Mouse (Mus musculus): Measurements from ENCODE around the gene Crim1. TPM values are rescaled to one million over a fixed set of nuclear protein-coding genes. Genes with fewer than 3 reads are reported as not detected.

The Crim1 gene
- polyA plus RNA-seq, 1 experiment from 2014 or later, result 4.3 TPM

DNA sequence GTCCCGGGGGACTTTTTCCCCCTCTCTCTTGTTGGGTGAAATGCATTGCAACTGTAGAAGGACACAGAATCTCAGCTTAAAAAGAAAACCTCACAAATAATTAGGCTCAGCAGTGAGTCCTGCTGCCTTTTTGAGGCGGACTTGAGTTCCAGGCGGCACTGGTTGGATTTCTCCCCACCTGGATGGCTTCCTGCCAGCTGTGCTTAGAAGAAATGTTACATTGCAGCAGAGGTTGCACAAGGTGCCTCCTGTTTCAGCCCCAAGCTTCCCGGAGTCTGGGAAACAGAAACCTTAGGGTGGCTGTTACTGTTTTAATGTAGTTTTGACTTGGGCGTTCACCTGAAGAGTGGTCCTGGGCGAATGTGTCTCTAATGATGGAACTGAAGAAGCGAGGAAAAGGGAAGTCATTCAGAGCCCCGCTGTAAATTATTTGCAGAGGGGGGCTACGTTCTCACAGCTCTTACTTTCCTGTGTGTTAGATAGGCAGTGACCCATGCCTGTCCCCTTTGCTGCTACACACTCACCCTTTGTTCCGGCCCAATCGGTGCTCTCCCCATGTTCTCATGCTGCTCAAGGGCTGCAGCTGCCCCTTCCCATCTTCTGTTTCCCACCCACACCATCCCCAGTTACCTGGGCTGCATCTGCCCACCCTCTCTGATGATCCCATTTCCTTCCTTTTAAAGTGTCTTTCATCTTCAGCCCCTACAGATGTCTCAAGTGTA is 83.4 kb downstream of the Crim1 start:
- DNase-seq (ENCODE audit: low spot score), result no peak
- WGBS, result 79% methylated on average over 11 of the region's 11 CpGs
- H3K4me3 ChIP-seq, result no peak overlapping the region

DNA sequence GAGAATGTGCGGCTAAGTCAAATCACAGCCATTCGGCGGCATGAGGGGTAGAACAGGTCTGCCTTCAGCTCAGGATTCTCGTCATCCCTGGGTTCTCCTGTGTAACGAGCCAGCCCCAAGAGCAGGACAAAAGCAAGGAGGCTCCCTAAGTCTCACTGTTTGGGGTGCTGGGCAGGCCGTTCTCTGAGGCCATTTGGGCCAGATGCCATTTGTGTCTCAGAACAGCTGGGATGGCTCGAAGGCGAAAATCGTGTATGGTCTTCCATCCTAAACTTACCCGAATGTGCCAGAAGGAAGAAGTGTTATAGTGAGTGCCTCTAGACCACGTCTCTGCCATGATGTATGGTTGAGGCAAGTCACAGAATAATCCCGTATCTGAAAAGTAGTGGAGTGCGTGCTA is 86.0 kb downstream of the Crim1 start:
- no peaks in the 10 kb centered on the region for H3K9me3 ChIP-seq
- no peak for DNase-seq (ENCODE audit: low spot score)
- peaks cover 12% of the 10 kb centered on the region; the same call in 1 of the 2 replicates for H3K36me3 ChIP-seq
- H3K4me1 ChIP-seq (replicated peaks), result peaks cover 20% of the 10 kb centered on the region
- WGBS, result 90% methylated on average over 13 of the region's 13 CpGs
- H3K27ac ChIP-seq, result no peak overlapping the region
- H3K27me3 ChIP-seq (ENCODE audit: insufficient read depth, poor library complexity, severe bottlenecking), result no peaks in the 10 kb centered on the region
- H3K4me3 ChIP-seq, result no peak overlapping the region

More for the DNA sequence above, 83.4 kb downstream of the Crim1 start:
- Histone ChIP-seq H3K9me3 (no peaks in the 10 kb centered on the region), H3K4me1 (replicated peaks) (peaks cover 35% of the 10 kb centered on the region), H3K36me3 (peaks cover 13% of the 10 kb centered on the region; the same call in 1 of the 2 replicates), H3K27me3 (ENCODE audit: insufficient read depth, poor library complexity, severe bottlenecking) (no peaks in the 10 kb centered on the region), H3K27ac (no peak overlapping the region)

DNA sequence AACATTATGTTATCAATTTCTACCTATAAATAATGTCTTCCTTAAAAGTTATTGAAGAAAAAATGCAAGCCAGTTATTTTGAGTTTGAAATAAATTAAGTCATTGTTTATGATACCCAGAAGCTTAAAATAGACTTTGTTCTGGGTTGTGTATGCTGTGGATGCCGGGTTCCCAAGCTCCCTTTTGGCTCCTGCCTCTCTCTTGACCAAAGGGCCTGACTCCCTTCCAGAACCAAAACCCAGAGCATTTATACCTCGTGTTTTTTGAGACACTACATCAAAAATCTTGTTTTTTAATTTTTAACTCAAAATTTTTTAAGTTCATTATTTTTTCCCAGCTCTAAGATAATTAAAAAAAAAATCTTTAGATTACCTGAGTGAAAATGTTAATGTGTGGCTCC is 87.3 kb downstream of the Crim1 start:
- Histone ChIP-seq H3K27me3 (ENCODE audit: insufficient read depth, poor library complexity, severe bottlenecking) (no peaks in the 10 kb centered on the region), H3K27ac (no peak overlapping the region), H3K4me1 (replicated peaks) (peaks cover 13% of the 10 kb centered on the region), H3K4me3 (no peak overlapping the region), H3K36me3 (0 out of 2 replicates have a peak, but pooled peaks cover 2% of the 10 kb centered on the region), H3K9me3 (no peaks in the 10 kb centered on the region)
- DNase-seq (ENCODE audit: low spot score), result no peak
- WGBS, result 89% methylated on average over 2 of the region's 2 CpGs

DNA sequence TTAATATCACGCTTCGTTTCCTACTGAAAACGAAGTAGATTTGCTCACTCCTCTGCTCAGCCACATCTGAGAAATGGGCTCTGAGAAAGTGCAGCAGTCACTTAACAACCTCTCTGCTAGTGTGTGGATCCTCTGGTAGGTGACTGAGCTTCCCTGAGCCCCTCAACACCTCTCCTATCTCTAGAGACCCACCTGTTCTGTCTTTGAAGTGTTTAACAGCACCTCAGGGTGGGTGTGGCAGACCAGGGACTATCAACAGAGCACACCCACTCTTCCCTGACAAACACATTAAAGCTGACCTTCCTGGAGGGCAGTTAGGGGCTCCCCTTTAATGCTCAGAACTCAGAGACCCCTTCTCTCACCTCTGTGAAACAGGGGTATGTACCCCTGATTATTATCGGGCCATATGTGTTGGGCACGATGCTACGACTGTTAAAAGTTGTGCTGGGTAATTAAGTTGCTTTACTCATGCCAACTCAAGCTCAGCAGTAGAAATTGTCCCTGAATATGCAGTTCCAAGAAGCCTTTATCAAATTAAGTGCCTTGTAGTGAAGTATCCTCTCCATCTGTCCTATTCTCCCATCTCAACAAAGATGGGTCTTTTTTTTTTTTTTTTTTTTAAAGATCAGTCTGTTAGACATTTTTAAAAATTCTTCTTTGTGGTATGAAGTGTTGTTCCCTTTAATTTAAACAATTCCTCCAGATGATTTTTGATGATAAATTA is 90.3 kb downstream of the Crim1 start:
- H3K4me3 ChIP-seq, result no peak overlapping the region
- 0 out of 2 replicates have a peak, but pooled peaks cover 3% of the 10 kb centered on the region for H3K4me1 ChIP-seq (replicated peaks)
- WGBS, result 93% methylated on average over 6 of the region's 6 CpGs
- no peaks in the 10 kb centered on the region for H3K9me3 ChIP-seq
- no peak for DNase-seq (ENCODE audit: low spot score)
- H3K27me3 ChIP-seq (ENCODE audit: insufficient read depth, poor library complexity, severe bottlenecking), result no peaks in the 10 kb centered on the region
- 0 out of 2 replicates have a peak, but pooled peaks cover 5% of the 10 kb centered on the region for H3K36me3 ChIP-seq
- H3K27ac ChIP-seq, result no peak overlapping the region

DNA sequence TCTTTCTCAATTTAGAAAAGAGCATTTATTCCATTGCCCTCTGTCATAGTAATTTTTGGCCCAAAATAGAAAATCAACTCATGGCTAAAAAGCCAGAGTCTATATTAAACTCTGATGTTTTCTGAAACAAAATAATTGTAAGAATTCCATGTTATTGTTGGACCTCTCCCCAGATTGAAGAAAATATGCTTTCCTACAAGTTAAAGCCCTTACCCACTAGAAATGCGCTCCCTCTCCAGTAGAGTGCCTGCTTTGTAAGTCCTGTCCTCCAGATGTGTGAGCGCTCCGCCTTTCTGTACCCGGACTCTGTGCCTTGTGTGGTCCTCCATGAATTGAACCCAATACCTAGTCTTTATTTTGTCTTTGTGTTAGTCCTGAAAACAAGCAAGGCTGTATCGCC is 91.0 kb downstream of the Crim1 start:
- H3K27me3 ChIP-seq (ENCODE audit: insufficient read depth, poor library complexity, severe bottlenecking), result no peaks in the 10 kb centered on the region
- 0 out of 2 replicates have a peak, but pooled peaks cover 5% of the 10 kb centered on the region for H3K36me3 ChIP-seq
- DNase-seq (ENCODE audit: low spot score), result no peak
- H3K4me1 ChIP-seq (replicated peaks), result 0 out of 2 replicates have a peak, but pooled peaks cover 3% of the 10 kb centered on the region
- WGBS, result 95% methylated on average over 5 of the region's 5 CpGs
- H3K9me3 ChIP-seq, result no peaks in the 10 kb centered on the region
- H3K27ac ChIP-seq, result no peak overlapping the region
- H3K4me3 ChIP-seq, result no peak overlapping the region

DNA sequence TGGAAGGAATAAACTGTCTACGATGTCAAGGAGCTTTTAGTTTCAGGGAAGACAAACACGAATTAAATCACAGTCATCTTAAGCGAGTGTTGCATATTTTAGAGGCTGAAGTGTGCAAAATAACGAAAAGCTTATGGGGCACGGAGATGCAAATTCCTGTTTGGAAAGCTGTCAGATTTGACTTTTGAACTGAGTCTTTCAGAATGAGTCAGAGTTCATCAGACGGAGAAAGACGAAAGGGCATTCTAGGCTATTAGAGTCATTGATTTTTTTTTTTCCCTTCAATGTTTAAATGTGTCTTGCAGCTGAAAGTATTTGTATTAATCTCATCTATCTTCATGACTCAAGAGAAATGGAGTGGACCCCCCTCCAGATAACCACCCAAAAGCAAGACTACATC is 92.3 kb downstream of the Crim1 start:
- Histone ChIP-seq H3K9me3 (no peaks in the 10 kb centered on the region), H3K27ac (no peak overlapping the region), H3K27me3 (ENCODE audit: insufficient read depth, poor library complexity, severe bottlenecking) (no peaks in the 10 kb centered on the region), H3K4me1 (replicated peaks) (0 out of 2 replicates have a peak, but pooled peaks cover 3% of the 10 kb centered on the region), H3K36me3 (0 out of 2 replicates have a peak, but pooled peaks cover 5% of the 10 kb centered on the region), H3K4me3 (no peak overlapping the region)
- DNase-seq (ENCODE audit: low spot score), result no peak
- 88% methylated on average over 7 of the region's 7 CpGs for WGBS

DNA sequence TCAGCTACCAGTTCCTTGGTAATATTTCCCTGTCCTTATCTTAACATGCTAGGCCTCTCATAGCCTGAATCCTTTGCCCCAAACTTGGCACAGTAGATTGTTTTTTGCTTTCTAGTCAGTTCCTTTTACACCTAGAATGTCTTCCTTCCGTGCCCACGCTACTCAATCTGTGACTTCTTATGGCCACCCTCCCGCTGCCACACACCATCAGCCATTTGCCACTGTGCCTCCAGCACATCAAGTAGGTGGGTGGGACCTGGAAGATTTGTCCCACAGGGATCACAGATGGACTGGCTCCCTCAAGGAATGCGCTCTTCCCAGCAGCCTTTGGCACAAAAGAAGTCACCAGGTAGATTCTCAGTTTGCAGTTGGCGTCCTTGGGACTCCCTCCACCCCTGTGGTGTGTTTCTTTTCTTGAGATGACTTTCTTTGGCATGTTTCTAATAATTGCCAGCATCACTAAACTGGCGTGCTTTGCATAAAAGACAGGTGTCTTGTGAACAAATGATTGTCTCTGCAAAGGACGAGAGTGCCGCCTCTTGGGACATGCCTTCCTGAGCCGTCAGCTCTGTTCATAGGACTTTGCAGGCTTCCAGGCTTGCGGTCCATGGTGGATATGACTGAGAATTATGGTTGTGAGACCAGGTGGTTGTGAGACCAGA is 92.9 kb downstream of the Crim1 start:
- DNase-seq (ENCODE audit: low spot score), result no peak

DNA sequence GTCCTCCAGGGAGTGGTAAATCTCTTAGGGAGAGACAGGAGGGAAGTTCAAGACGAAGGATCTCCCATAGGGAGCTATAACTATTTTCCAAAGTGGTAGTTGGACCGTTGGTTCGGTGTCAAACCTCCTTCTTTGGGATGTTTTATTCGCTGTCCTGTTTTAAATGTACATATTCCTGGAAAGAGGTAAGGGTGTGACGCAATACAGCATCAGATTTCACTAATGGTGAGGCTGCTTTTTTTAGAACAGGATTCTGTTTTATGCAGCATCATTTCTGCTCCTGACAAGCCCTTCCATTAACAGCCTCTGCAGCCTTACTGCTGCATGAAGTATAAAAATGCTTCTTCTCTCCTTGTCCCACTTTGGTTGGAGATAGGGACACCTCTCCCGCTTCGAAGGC is 95.9 kb downstream of the Crim1 start:
- Histone ChIP-seq H3K9me3 (no peaks in the 10 kb centered on the region), H3K27me3 (ENCODE audit: insufficient read depth, poor library complexity, severe bottlenecking) (no peaks in the 10 kb centered on the region), H3K36me3 (0 out of 2 replicates have a peak, but pooled peaks cover 5% of the 10 kb centered on the region), H3K4me3 (no peak overlapping the region), H3K27ac (no peak overlapping the region), H3K4me1 (replicated peaks) (peaks cover 5% of the 10 kb centered on the region; the same call in 1 of the 2 replicates)
- 92% methylated on average over 7 of the region's 7 CpGs for WGBS
- DNase-seq (ENCODE audit: low spot score), result no peak

More for the DNA sequence above, 92.9 kb downstream of the Crim1 start:
- Histone ChIP-seq H3K4me1 (replicated peaks) (peaks cover 3% of the 10 kb centered on the region; the same call in 1 of the 2 replicates), H3K27ac (no peak overlapping the region), H3K27me3 (ENCODE audit: insufficient read depth, poor library complexity, severe bottlenecking) (no peaks in the 10 kb centered on the region), H3K4me3 (no peak overlapping the region), H3K9me3 (no peaks in the 10 kb centered on the region), H3K36me3 (0 out of 2 replicates have a peak, but pooled peaks cover 5% of the 10 kb centered on the region)
- 94% methylated on average over 10 of the region's 10 CpGs for WGBS

DNA sequence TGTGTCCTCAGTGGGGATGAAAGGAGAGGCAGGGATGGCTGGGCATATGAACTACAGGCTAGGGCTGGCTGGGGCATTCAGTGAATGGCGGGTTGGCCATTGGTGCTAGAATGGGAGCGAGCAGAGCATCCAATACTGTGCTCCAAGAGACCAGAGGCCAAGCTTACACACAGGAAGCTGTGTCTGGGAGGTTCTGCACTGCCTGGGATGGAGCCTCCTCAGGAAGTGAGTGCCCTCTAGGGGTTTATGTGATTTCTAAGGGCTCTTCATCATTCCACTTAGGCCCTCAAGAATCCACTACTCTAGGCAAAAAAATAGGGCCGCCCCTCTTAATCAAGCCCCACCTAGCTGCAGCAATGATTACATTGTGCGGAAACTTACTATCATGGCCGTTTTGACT is 98.1 kb downstream of the Crim1 start:
- H3K9me3 ChIP-seq, result no peaks in the 10 kb centered on the region
- peaks cover 5% of the 10 kb centered on the region; the same call in 1 of the 2 replicates for H3K4me1 ChIP-seq (replicated peaks)
- H3K4me3 ChIP-seq, result no peak overlapping the region
- no peaks in the 10 kb centered on the region for H3K27me3 ChIP-seq (ENCODE audit: insufficient read depth, poor library complexity, severe bottlenecking)
- 0 out of 2 replicates have a peak, but pooled peaks cover 2% of the 10 kb centered on the region for H3K36me3 ChIP-seq
- no peak for DNase-seq (ENCODE audit: low spot score)
- 79% methylated on average over 5 of the region's 5 CpGs for WGBS
- no peak overlapping the region for H3K27ac ChIP-seq

DNA sequence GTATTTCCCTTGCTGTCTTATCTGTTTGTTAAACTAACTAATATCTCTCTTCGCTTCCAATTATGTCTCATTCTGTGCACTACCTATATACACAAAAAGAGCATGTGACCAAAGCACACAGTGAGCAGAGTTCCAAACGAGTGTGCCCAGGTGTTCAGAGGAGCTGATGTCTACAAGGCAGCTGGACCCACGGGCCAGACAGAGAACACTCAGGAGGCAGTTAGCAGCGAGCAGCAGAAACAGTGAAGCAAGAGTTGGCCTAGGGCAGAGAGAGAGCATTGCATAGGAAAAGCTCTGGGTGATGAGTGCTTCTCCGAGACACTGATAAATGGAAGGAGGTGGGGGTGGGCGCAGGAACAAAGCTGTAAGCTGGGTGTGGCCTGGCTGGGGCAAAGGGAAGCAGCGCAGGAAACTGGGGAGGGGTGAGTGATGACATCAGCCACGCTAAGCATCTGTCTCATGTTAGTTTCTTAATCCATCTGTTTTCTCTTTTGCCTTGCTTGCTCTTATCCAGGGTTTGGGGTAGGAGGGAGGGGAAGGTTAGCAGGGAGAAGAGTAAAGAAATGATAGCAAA is 99.0 kb downstream of the Crim1 start:
- Histone ChIP-seq H3K36me3 (0 out of 2 replicates have a peak, but pooled peaks cover 5% of the 10 kb centered on the region), H3K4me3 (no peak overlapping the region), H3K27ac (no peak overlapping the region; the same call in 1 of the 2 replicates), H3K4me1 (replicated peaks) (peaks cover 5% of the 10 kb centered on the region; the same call in 1 of the 2 replicates), H3K9me3 (no peaks in the 10 kb centered on the region), H3K27me3 (ENCODE audit: insufficient read depth, poor library complexity, severe bottlenecking) (no peaks in the 10 kb centered on the region)
- 63% methylated on average over 8 of the region's 8 CpGs for WGBS
- no peak for DNase-seq (ENCODE audit: low spot score)

DNA sequence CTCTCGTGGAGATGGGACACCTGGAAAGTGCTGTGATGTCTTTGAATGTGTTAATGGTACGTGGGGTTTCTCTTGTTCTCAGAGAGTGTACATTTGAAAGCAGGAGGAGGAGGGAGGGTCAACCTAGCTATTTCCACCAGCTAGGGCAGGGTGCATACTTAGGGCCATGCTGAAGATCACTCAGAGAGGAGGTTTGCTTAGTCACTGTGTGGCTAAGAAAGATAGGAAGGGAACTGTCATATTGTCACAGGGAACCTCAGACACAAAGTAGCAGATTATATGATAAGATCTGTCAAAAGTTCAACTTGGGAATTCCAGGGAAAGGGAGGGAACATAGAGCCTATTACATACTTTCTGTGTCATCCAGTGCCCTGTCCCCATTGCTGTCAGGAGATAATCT is 103.0 kb downstream of the Crim1 start:
- H3K4me3 ChIP-seq, result no peak overlapping the region
- no peaks in the 10 kb centered on the region for H3K27me3 ChIP-seq (ENCODE audit: insufficient read depth, poor library complexity, severe bottlenecking)
- peaks cover 5% of the 10 kb centered on the region; the same call in 1 of the 2 replicates for H3K4me1 ChIP-seq (replicated peaks)
- H3K9me3 ChIP-seq, result no peaks in the 10 kb centered on the region
- H3K36me3 ChIP-seq, result peaks cover 29% of the 10 kb centered on the region
- no peak overlapping the region for H3K27ac ChIP-seq
- WGBS, result 87% methylated on average over 2 of the region's 2 CpGs
- DNase-seq (ENCODE audit: low spot score), result no peak

DNA sequence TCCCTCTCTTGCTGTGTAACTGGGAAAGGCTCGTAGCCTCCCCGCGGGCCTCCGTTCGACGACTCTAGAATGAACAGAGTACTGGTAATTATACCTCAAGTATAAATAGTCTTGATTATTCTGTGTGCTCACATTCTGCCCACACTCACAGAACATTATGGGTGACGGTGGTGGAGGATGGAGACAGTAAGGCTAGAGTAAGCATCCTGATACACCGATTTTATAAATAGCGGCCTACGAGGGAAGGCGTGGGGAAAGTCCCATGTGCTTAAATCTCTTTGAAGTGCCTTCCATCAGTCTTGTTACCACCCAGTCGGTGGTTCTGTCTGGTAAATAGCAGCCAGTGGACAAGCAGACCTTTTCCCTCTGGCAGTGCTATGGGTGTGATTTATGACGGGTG is 104.0 kb downstream of the Crim1 start:
- Histone ChIP-seq H3K27me3 (ENCODE audit: insufficient read depth, poor library complexity, severe bottlenecking) (no peaks in the 10 kb centered on the region), H3K36me3 (peaks cover 33% of the 10 kb centered on the region), H3K9me3 (no peaks in the 10 kb centered on the region), H3K27ac (no peak overlapping the region), H3K4me1 (replicated peaks) (peaks cover 3% of the 10 kb centered on the region; the same call in 1 of the 2 replicates), H3K4me3 (no peak overlapping the region)
- WGBS, result 94% methylated on average over 13 of the region's 13 CpGs
- no peak for DNase-seq (ENCODE audit: low spot score)

All from hindbrain, embryonic 10.5 days (tissue).